Mouse (Mus musculus) G1E (cell line): Measurements from ENCODE around the gene Pcsk1n. TPM values are rescaled to one million over a fixed set of nuclear protein-coding genes. Genes with fewer than 3 reads are reported as not detected.

Experiments used
- ATAC-seq: 2 replicates; pipeline ENCODE4 v1.8.0; 2016; ENCODE audit warnings: mild to moderate bottlenecking; ENCODE audit not compliant: insufficient number of reproducible peaks, poor library complexity, low FRiP score, severe bottlenecking; ENCODE audit errors: extremely low read depth
- DNase-seq: peaks from one replicate; pipeline ENCODE4 v3.0.0; 2012; ENCODE audit warnings: low spot score
- H3K27me3 ChIP-seq: 2 replicates; pipeline ENCODE4 v1.6.1; 2012; ENCODE audit warnings: mild to moderate bottlenecking, low read length, inconsistent platforms; ENCODE audit not compliant: insufficient read depth
- H3K36me3 ChIP-seq: replicated peaks from 2 replicates; pipeline ENCODE3; 2012; ENCODE audit warnings: mild to moderate bottlenecking, inconsistent platforms
- H3K4me1 ChIP-seq: 2 replicates; pipeline ENCODE4 v1.6.1; 2012; ENCODE audit warnings: low read depth, low read length, inconsistent platforms, mixed read lengths; ENCODE audit not compliant: insufficient read depth
- H3K4me3 ChIP-seq: 2 replicates; pipeline ENCODE4 v1.5.1; 2012; ENCODE audit warnings: low read depth, mild to moderate bottlenecking, inconsistent platforms, low read length, moderate library complexity, mixed read lengths
- H3K9me3 ChIP-seq: replicated peaks from 2 replicates; pipeline ENCODE4 v1.6.1; 2012; ENCODE audit warnings: inconsistent platforms
- CTCF ChIP-seq: IDR thresholded peaks from 2 replicates; pipeline ENCODE4 v1.5.1; 2012; ENCODE audit warnings: low read depth, low read length, inconsistent platforms, mixed read lengths
- GATA1 ChIP-seq: IDR thresholded peaks from 2 replicates; pipeline ENCODE4 v1.6.1; 2012; ENCODE audit warnings: borderline replicate concordance, low read length, inconsistent platforms, mixed read lengths
- GATA2 ChIP-seq: IDR thresholded peaks from 2 replicates; pipeline ENCODE4 v1.6.1; 2012; ENCODE audit warnings: low read depth, low read length, inconsistent platforms, borderline replicate concordance
- POLR2AphosphoS5 ChIP-seq: IDR thresholded peaks from 2 replicates; pipeline ENCODE4 v1.6.1; 2012; ENCODE audit warnings: low read depth, low read length, inconsistent platforms; ENCODE audit not compliant: insufficient replicate concordance
- TAL1 ChIP-seq: conservative IDR thresholded peaks from 2 replicates; pipeline ENCODE4 v1.6.1; 2012; ENCODE audit warnings: low read depth, low read length, inconsistent platforms, mixed read lengths
- polyA plus RNA-seq: library from polyadenylated mRNA; stranded (reverse); fragments of >175 nt; gene quantifications from 2 replicates; pipeline ENCODE4 v1.2.3, GENCODE M21; 2012
- total RNA-seq, 2 experiments: library from RNA; stranded (forward) in 1 of 2; stranded (reverse) in 1 of 2; fragments of 200-1000 nt in 1 of 2; fragments of >200 nt in 1 of 2; fragmentation: Nextera tagmentation in 1 of 2; gene quantifications; 2 replicates each; pipeline ENCODE4 v1.2.3; 2014 to 2017

The Pcsk1n gene
- total and polyA plus RNA-seq, 3 experiments: not detected

- H3K9me3 ChIP-seq: no peaks in the 10 kb centered on the region
- no peak for TF ChIP-seq GATA1
- TF ChIP-seq TAL1: peak; percentile 82
- TF ChIP-seq CTCF: no peak
- no peak for TF ChIP-seq POLR2AphosphoS5
- TF ChIP-seq GATA2: no peak
- H3K4me3 ChIP-seq: peak overlapping the region; percentile 73
- DNase-seq: peak; percentile 18
- H3K4me1 ChIP-seq: peaks cover 28% of the 10 kb centered on the region
- H3K36me3 ChIP-seq: peaks cover 21% of the 10 kb centered on the region
- H3K27me3 ChIP-seq: no peaks in the 10 kb centered on the region
- ATAC-seq: peak; percentile 12; the same call in 1 of the 2 replicates
Observed at GRCm38 (mm10) chrX:7966161-7966560, 46.5 kb downstream of the Pcsk1n start.

GRCm38 (mm10) chrX:7967596-7968201 lies 48.1 kb downstream of the Pcsk1n start:
- ATAC-seq (peak; percentile 30), DNase-seq (peak; percentile 58)
- H3K4me1 ChIP-seq: peaks cover 35% of the 10 kb centered on the region

GRCm38 (mm10) chrX:7968226-7968625 lies 48.6 kb downstream of the Pcsk1n start:
- Histone ChIP-seq H3K4me3 (peak overlapping the region; percentile 73), H3K36me3 (peaks cover 5% of the 10 kb centered on the region), H3K9me3 (no peaks in the 10 kb centered on the region), H3K4me1 (peaks cover 35% of the 10 kb centered on the region), H3K27me3 (no peaks in the 10 kb centered on the region)
- peak; percentile 50 for ATAC-seq
- peak; percentile 39 for DNase-seq
- TF ChIP-seq POLR2AphosphoS5 (no peak), TAL1 (peak; percentile 87), GATA2 (no peak), GATA1 (no peak), CTCF (no peak)

More at GRCm38 (mm10) chrX:7967596-7968201, 48.1 kb downstream of the Pcsk1n start:
- peak overlapping the region; percentile 73 for H3K4me3 ChIP-seq
- peaks cover 9% of the 10 kb centered on the region for H3K36me3 ChIP-seq
- no peak for TF ChIP-seq GATA2
- no peaks in the 10 kb centered on the region for H3K27me3 ChIP-seq
- H3K9me3 ChIP-seq: no peaks in the 10 kb centered on the region

GRCm38 (mm10) chrX:7968899-7969298 lies 49.3 kb downstream of the Pcsk1n start:
- H3K27me3 ChIP-seq: no peaks in the 10 kb centered on the region
- H3K4me3 ChIP-seq: peak overlapping the region; percentile 59; the same call in 1 of the 2 replicates
- H3K36me3 ChIP-seq: peaks cover 5% of the 10 kb centered on the region
- no peak for TF ChIP-seq CTCF
- no peak for TF ChIP-seq POLR2AphosphoS5
- TF ChIP-seq GATA1: no peak
- no peak for TF ChIP-seq GATA2
- DNase-seq (no peak), ATAC-seq (no peak)
- peaks cover 34% of the 10 kb centered on the region for H3K4me1 ChIP-seq
- no peaks in the 10 kb centered on the region for H3K9me3 ChIP-seq

GRCm38 (mm10) chrX:7971292-7971691 lies 51.7 kb downstream of the Pcsk1n start:
- DNase-seq: peak; percentile 67
- Histone ChIP-seq H3K27me3 (no peaks in the 10 kb centered on the region), H3K36me3 (no peaks in the 10 kb centered on the region), H3K9me3 (no peaks in the 10 kb centered on the region), H3K4me1 (peaks cover 36% of the 10 kb centered on the region), H3K4me3 (peak overlapping the region; percentile 16; the same call in 1 of the 2 replicates)
- peak; percentile 96 for TF ChIP-seq TAL1
- TF ChIP-seq CTCF: no peak
- no peak for TF ChIP-seq POLR2AphosphoS5
- ATAC-seq: peak; percentile 74

Other genes with a start within 250 kb of the Pcsk1n start
Only the 20 nearest of the 25 such genes appear.
- gene Wdr45, start 205.5 kb upstream of the Pcsk1n start, total RNA-seq (2014; fragmentation: Nextera tagmentation): 25.1 and 36.1 TPM in 2 replicates
- 27.9 and 30.8 TPM in 2 replicates for gene Wdr45, start 205.5 kb upstream of the Pcsk1n start, total RNA-seq (2017)
- gene Wdr45, start 205.5 kb upstream of the Pcsk1n start, polyA plus RNA-seq: 10.8 and 11.4 TPM in 2 replicates
- gene Gm45208, start 197.6 kb upstream of the Pcsk1n start, total RNA-seq (2014; fragmentation: Nextera tagmentation): not detected in 2 replicates
- 0.44 TPM in 1 of 2 replicates, not detected in the other for gene Gm45208, start 197.6 kb upstream of the Pcsk1n start, total RNA-seq (2017)
- 1.1 and 2.0 TPM in 2 replicates for gene Gm45208, start 197.6 kb upstream of the Pcsk1n start, polyA plus RNA-seq
- 22.6 and 34.0 TPM in 2 replicates for gene Praf2, start 191.4 kb upstream of the Pcsk1n start, total RNA-seq (2014; fragmentation: Nextera tagmentation)
- gene Praf2, start 191.4 kb upstream of the Pcsk1n start, total RNA-seq (2017): 5.0 and 5.7 TPM in 2 replicates
- 10.8 and 12.0 TPM in 2 replicates for gene Praf2, start 191.4 kb upstream of the Pcsk1n start, polyA plus RNA-seq
- gene Ccdc120, start 168.9 kb upstream of the Pcsk1n start, total RNA-seq (2014; fragmentation: Nextera tagmentation): 1.4 and 2.3 TPM in 2 replicates
- 0.70 and 0.76 TPM in 2 replicates for gene Ccdc120, start 168.9 kb upstream of the Pcsk1n start, total RNA-seq (2017)
- 10.2 and 12.2 TPM in 2 replicates for gene Ccdc120, start 168.9 kb upstream of the Pcsk1n start, polyA plus RNA-seq
- 78.7 and 81.0 TPM in 2 replicates for gene Tfe3, start 157.3 kb upstream of the Pcsk1n start, total RNA-seq (2014; fragmentation: Nextera tagmentation)
- gene Tfe3, start 157.3 kb upstream of the Pcsk1n start, total RNA-seq (2017): 14.1 and 17.0 TPM in 2 replicates
- gene Tfe3, start 157.3 kb upstream of the Pcsk1n start, polyA plus RNA-seq: 51.8 and 65.1 TPM in 2 replicates
- gene Gripap1, start 130.1 kb upstream of the Pcsk1n start, total RNA-seq (2014; fragmentation: Nextera tagmentation): 77.0 and 116 TPM in 2 replicates
- 45.7 and 53.8 TPM in 2 replicates for gene Gripap1, start 130.1 kb upstream of the Pcsk1n start, total RNA-seq (2017)
- 24.6 and 30.6 TPM in 2 replicates for gene Gripap1, start 130.1 kb upstream of the Pcsk1n start, polyA plus RNA-seq
- gene Kcnd1, start 97.5 kb upstream of the Pcsk1n start, total RNA-seq (2014; fragmentation: Nextera tagmentation): 1.1 and 4.1 TPM in 2 replicates
- gene Kcnd1, start 97.5 kb upstream of the Pcsk1n start, total RNA-seq (2017): 0.23 and 0.27 TPM in 2 replicates
- gene Kcnd1, start 97.5 kb upstream of the Pcsk1n start, polyA plus RNA-seq: 0.28 and 0.41 TPM in 2 replicates
- 68.1 and 71.8 TPM in 2 replicates for gene Otud5, start 78.5 kb upstream of the Pcsk1n start, total RNA-seq (2014; fragmentation: Nextera tagmentation)
- 53.3 and 53.7 TPM in 2 replicates for gene Otud5, start 78.5 kb upstream of the Pcsk1n start, total RNA-seq (2017)
- 84.0 and 86.5 TPM in 2 replicates for gene Otud5, start 78.5 kb upstream of the Pcsk1n start, polyA plus RNA-seq
- 7.4 and 12.8 TPM in 2 replicates for gene Pim2, start 41.6 kb upstream of the Pcsk1n start, total RNA-seq (2014; fragmentation: Nextera tagmentation)
- 1.8 and 2.2 TPM in 2 replicates for gene Pim2, start 41.6 kb upstream of the Pcsk1n start, total RNA-seq (2017)
- gene Pim2, start 41.6 kb upstream of the Pcsk1n start, polyA plus RNA-seq: 23.1 and 25.6 TPM in 2 replicates
- 9.6 and 13.5 TPM in 2 replicates for gene Slc35a2, start 35.8 kb upstream of the Pcsk1n start, total RNA-seq (2014; fragmentation: Nextera tagmentation)
- 34.0 and 39.4 TPM in 2 replicates for gene Slc35a2, start 35.8 kb upstream of the Pcsk1n start, total RNA-seq (2017)
- 75.8 and 107 TPM in 2 replicates for gene Slc35a2, start 35.8 kb upstream of the Pcsk1n start, polyA plus RNA-seq
- gene Pqbp1, start 20.6 kb upstream of the Pcsk1n start, total RNA-seq (2014; fragmentation: Nextera tagmentation): 50.0 and 64.3 TPM in 2 replicates
- gene Pqbp1, start 20.6 kb upstream of the Pcsk1n start, total RNA-seq (2017): 146 and 162 TPM in 2 replicates
- 152 and 167 TPM in 2 replicates for gene Pqbp1, start 20.6 kb upstream of the Pcsk1n start, polyA plus RNA-seq
- 195 and 197 TPM in 2 replicates for gene Timm17b, start 20.5 kb upstream of the Pcsk1n start, total RNA-seq (2014; fragmentation: Nextera tagmentation)
- gene Timm17b, start 20.5 kb upstream of the Pcsk1n start, total RNA-seq (2017): 72.9 and 78.8 TPM in 2 replicates
- 122 and 139 TPM in 2 replicates for gene Timm17b, start 20.5 kb upstream of the Pcsk1n start, polyA plus RNA-seq
- not detected in 2 replicates for gene Gm10491, start 12.0 kb upstream of the Pcsk1n start, total RNA-seq (2014; fragmentation: Nextera tagmentation)
- not detected in 2 replicates for gene Gm10491, start 12.0 kb upstream of the Pcsk1n start, total RNA-seq (2017)
- gene Gm10491, start 12.0 kb upstream of the Pcsk1n start, polyA plus RNA-seq: not detected in 2 replicates
- gene Gm10490, start 10.3 kb upstream of the Pcsk1n start, total RNA-seq (2014; fragmentation: Nextera tagmentation): not detected in 2 replicates
- 1.5 TPM in 1 of 2 replicates, not detected in the other for gene Gm10490, start 10.3 kb upstream of the Pcsk1n start, total RNA-seq (2017)
- gene Gm10490, start 10.3 kb upstream of the Pcsk1n start, polyA plus RNA-seq: not detected in 2 replicates
- gene Eras, start 8.8 kb downstream of the Pcsk1n start, total RNA-seq (2014; fragmentation: Nextera tagmentation): not detected in 2 replicates
- gene Eras, start 8.8 kb downstream of the Pcsk1n start, total RNA-seq (2017): not detected in 2 replicates
- not detected in 2 replicates for gene Eras, start 8.8 kb downstream of the Pcsk1n start, polyA plus RNA-seq
- gene Hdac6, start 28.1 kb downstream of the Pcsk1n start, total RNA-seq (2014; fragmentation: Nextera tagmentation): 14.5 and 17.2 TPM in 2 replicates
- 5.5 and 8.9 TPM in 2 replicates for gene Hdac6, start 28.1 kb downstream of the Pcsk1n start, total RNA-seq (2017)
- gene Hdac6, start 28.1 kb downstream of the Pcsk1n start, polyA plus RNA-seq: 6.0 and 6.5 TPM in 2 replicates
- 93.3 and 105 TPM in 2 replicates for gene Gata1, start 58.2 kb downstream of the Pcsk1n start, total RNA-seq (2014; fragmentation: Nextera tagmentation)
- 38.1 and 41.0 TPM in 2 replicates for gene Gata1, start 58.2 kb downstream of the Pcsk1n start, total RNA-seq (2017)
- gene Gata1, start 58.2 kb downstream of the Pcsk1n start, polyA plus RNA-seq: 46.2 and 48.8 TPM in 2 replicates
- gene Glod5, start 98.7 kb downstream of the Pcsk1n start, total RNA-seq (2014; fragmentation: Nextera tagmentation): not detected in 2 replicates
- gene Glod5, start 98.7 kb downstream of the Pcsk1n start, total RNA-seq (2017): not detected in 2 replicates
- not detected in 2 replicates for gene Glod5, start 98.7 kb downstream of the Pcsk1n start, polyA plus RNA-seq
- gene Suv39h1, start 154.9 kb downstream of the Pcsk1n start, total RNA-seq (2014; fragmentation: Nextera tagmentation): 64.5 and 66.6 TPM in 2 replicates
- 69.7 and 70.5 TPM in 2 replicates for gene Suv39h1, start 154.9 kb downstream of the Pcsk1n start, total RNA-seq (2017)
- 15.0 and 23.6 TPM in 2 replicates for gene Suv39h1, start 154.9 kb downstream of the Pcsk1n start, polyA plus RNA-seq
- gene Was, start 170.7 kb downstream of the Pcsk1n start, total RNA-seq (2014; fragmentation: Nextera tagmentation): 86.1 and 101 TPM in 2 replicates
- 99.6 and 105 TPM in 2 replicates for gene Was, start 170.7 kb downstream of the Pcsk1n start, total RNA-seq (2017)
- 198 and 247 TPM in 2 replicates for gene Was, start 170.7 kb downstream of the Pcsk1n start, polyA plus RNA-seq